Mouse (Mus musculus) MEL (cell line): ENCODE results near the gene Gm20388. TPM values are rescaled to one million over a fixed set of nuclear protein-coding genes. Genes with fewer than 3 reads are reported as not detected.

Experiments used
- DNase-seq: peaks from one replicate; pipeline ENCODE4 v3.0.0; 2011; ENCODE audit warnings: low read depth, low spot score
- H3K27ac ChIP-seq: 2 replicates; pipeline ENCODE4 v1.5.1; 2012; ENCODE audit warnings: low read depth, mild to moderate bottlenecking, control low read depth, low read length, moderate library complexity; ENCODE audit not compliant: control insufficient read depth
- H3K27me3 ChIP-seq, 2 experiments: fragments of 150-350 bp in 1 of 2; sonication (generic) in 1 of 2; 2 replicates each; pipeline ENCODE4 v1.6.1; 2012; ENCODE audit warnings: low read length in 2 of 2, mild to moderate bottlenecking in 2 of 2, improper control_type of control experiment in 1 of 2, moderate library complexity in 1 of 2; ENCODE audit not compliant: insufficient read depth in 2 of 2, control insufficient read depth in 1 of 2
- H3K36me3 ChIP-seq, 2 experiments: 2 replicates each; pipeline ENCODE4 v1.6.1; 2012 to 2014; ENCODE audit warnings: low read length in 2 of 2, improper control_type of control experiment in 1 of 2, inconsistent platforms in 1 of 2, mild to moderate bottlenecking in 1 of 2; ENCODE audit not compliant: insufficient read depth in 2 of 2, control insufficient read depth in 1 of 2
- H3K4me1 ChIP-seq, 2 experiments: fragments of 150-350 bp in 1 of 2; sonication (generic) in 1 of 2; 2 replicates each; pipeline ENCODE4 v1.6.1; 2012; ENCODE audit warnings: low read length in 2 of 2, improper control_type of control experiment in 1 of 2, mild to moderate bottlenecking in 1 of 2; ENCODE audit not compliant: insufficient read depth in 2 of 2, control insufficient read depth in 1 of 2
- H3K4me3 ChIP-seq, 2 experiments: fragments of 150-350 bp in 1 of 2; sonication (generic) in 1 of 2; 2 replicates each; pipeline ENCODE4 v1.5.1; 2012; ENCODE audit warnings: low read depth in 2 of 2, low read length in 2 of 2, mild to moderate bottlenecking in 2 of 2, moderate library complexity in 2 of 2, control low read depth in 1 of 2, improper control_type of control experiment in 1 of 2; ENCODE audit not compliant: control insufficient read depth in 1 of 2, insufficient read depth in 1 of 2
- H3K79me2 ChIP-seq: 2 replicates; pipeline ENCODE4 v1.6.1; 2012; ENCODE audit warnings: mild to moderate bottlenecking, low read length, moderate library complexity; ENCODE audit not compliant: control insufficient read depth, poor library complexity, insufficient read depth
- H3K9ac ChIP-seq: 2 replicates; pipeline ENCODE4 v1.6.1; 2012; ENCODE audit warnings: low read depth, mild to moderate bottlenecking, control low read depth, low read length, moderate library complexity; ENCODE audit not compliant: control insufficient read depth, poor library complexity, severe bottlenecking
- H3K9me3 ChIP-seq: fragments of 150-350 bp; sonication (generic); replicated peaks from 2 replicates; pipeline ENCODE4 v1.6.1; 2012; ENCODE audit warnings: mild to moderate bottlenecking, low read length, improper control_type of control experiment, moderate library complexity; ENCODE audit not compliant: insufficient read depth
- CHD2 ChIP-seq: IDR thresholded peaks from 2 replicates; pipeline ENCODE4 v1.6.1; 2011; ENCODE audit warnings: low read length, improper control_type of control experiment
- ELF1 ChIP-seq: IDR thresholded peaks from 2 replicates; pipeline ENCODE4 v1.6.1; 2014; ENCODE audit warnings: low read depth, mild to moderate bottlenecking, inconsistent platforms, low read length, improper control_type of control experiment, moderate library complexity
- GATA1 ChIP-seq: IDR thresholded peaks from 2 replicates; pipeline ENCODE4 v1.6.1; 2011; ENCODE audit warnings: low read depth, low read length, improper control_type of control experiment
- HCFC1 ChIP-seq: IDR thresholded peaks from 2 replicates; pipeline ENCODE4 v1.6.1; 2012; ENCODE audit warnings: low read depth, mild to moderate bottlenecking, inconsistent platforms, low read length, improper control_type of control experiment, moderate library complexity
- JUND ChIP-seq: IDR thresholded peaks from 2 replicates; pipeline ENCODE4 v1.6.1; 2011; ENCODE audit warnings: low read depth, mild to moderate bottlenecking, improper control_type of control experiment, low read length
- MAX ChIP-seq: IDR thresholded peaks from 2 replicates; pipeline ENCODE4 v1.6.1; 2011; ENCODE audit warnings: low read length, improper control_type of control experiment
- MXI1 ChIP-seq: IDR thresholded peaks from 2 replicates; pipeline ENCODE4 v1.6.1; 2011; ENCODE audit warnings: mild to moderate bottlenecking, low read depth, low read length, improper control_type of control experiment
- POLR2AphosphoS2 ChIP-seq: IDR thresholded peaks from 2 replicates; pipeline ENCODE4 v1.6.1; 2011; ENCODE audit warnings: low read length, improper control_type of control experiment
- POLR2AphosphoS5 ChIP-seq: IDR thresholded peaks from 2 replicates; pipeline ENCODE4 v1.6.1; 2012; ENCODE audit warnings: low read depth, borderline replicate concordance, mild to moderate bottlenecking, inconsistent platforms, low read length, moderate library complexity, mixed read lengths
- SIN3A ChIP-seq: IDR thresholded peaks from 2 replicates; pipeline ENCODE4 v1.6.1; 2012; ENCODE audit warnings: low read length, improper control_type of control experiment, inconsistent platforms
- TAL1 ChIP-seq: IDR thresholded peaks from 2 replicates; pipeline ENCODE4 v1.6.1; 2012; ENCODE audit warnings: mild to moderate bottlenecking, inconsistent platforms, low read length, moderate library complexity, mixed read lengths
- ZKSCAN1 ChIP-seq: IDR thresholded peaks from 2 replicates; pipeline ENCODE4 v1.6.1; 2012; ENCODE audit warnings: low read depth, mild to moderate bottlenecking, inconsistent platforms, low read length, improper control_type of control experiment, moderate library complexity
- ZMIZ1 ChIP-seq: IDR thresholded peaks from 2 replicates; pipeline ENCODE4 v1.6.1; 2012; ENCODE audit warnings: low read depth, mild to moderate bottlenecking, inconsistent platforms, low read length, improper control_type of control experiment, moderate library complexity
- polyA plus RNA-seq, 2 experiments: library from polyadenylated mRNA; stranded (reverse) in 1 of 2; unstranded in 1 of 2; fragments of >175 nt in 1 of 2; fragments of >200 nt in 1 of 2; gene quantifications; 2 replicates each; pipeline versions ENCODE4 v1.2.1 to v1.2.4; 2012; ENCODE audit warnings: low replicate concordance in 2 of 2, low read depth in 1 of 2; ENCODE audit not compliant: insufficient read length in 2 of 2, insufficient read depth in 1 of 2, missing spikeins in 1 of 2
- total RNA-seq: library from RNA; depleted of rRNA; stranded (reverse); fragments of 300-350 nt; gene quantifications from 2 replicates; pipeline ENCODE4 v1.2.3, GENCODE M21; 2012

The Gm20388 gene
- total and polyA plus RNA-seq, 3 experiments, result 11.1 to 17.8 TPM; not detected in 1

DNA sequence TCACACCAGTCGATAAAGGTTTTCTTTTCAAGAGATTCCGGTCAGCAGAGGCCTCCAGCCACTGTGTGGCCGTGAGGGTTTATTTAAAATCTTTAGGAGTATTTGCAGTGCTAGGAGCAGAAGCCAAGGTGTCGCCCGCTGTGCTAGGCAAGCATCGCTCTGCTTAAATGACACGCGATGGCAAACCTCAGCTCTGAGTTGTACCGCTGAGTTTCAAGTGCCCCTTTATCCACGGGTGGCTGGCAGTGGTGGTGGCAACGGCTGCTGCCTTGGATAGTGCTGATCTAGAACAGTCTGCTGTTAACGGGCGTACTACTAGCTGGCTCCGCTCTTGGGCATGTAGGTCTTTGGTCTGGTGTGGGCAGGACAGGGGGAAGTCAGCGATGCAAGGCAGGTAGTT lies 380.0 kb downstream of the Gm20388 start:
- no peak for DNase-seq
- no peak overlapping the region for H3K4me3 ChIP-seq
- no peaks in the 10 kb centered on the region for H3K9me3 ChIP-seq
- H3K36me3 ChIP-seq, result peaks cover 0 to 5% of the 10 kb centered on the region in 2 experiments; a peak in 2 of 4 replicates
- TF ChIP-seq SIN3A (no peak), POLR2AphosphoS2 (no peak), MAX (no peak), ZKSCAN1 (no peak), POLR2AphosphoS5 (no peak), CHD2 (no peak), TAL1 (no peak), MXI1 (no peak)
- TF ChIP-seq, all 39 proteins: peak for 0
- Histone ChIP-seq H3K27me3 (no peaks in the 10 kb centered on the region), H3K9ac (no peak overlapping the region), H3K79me2 (no peaks in the 10 kb centered on the region), H3K27ac (no peak overlapping the region), H3K4me1 (peaks cover 4 to 17% of the 10 kb centered on the region in 2 experiments; a peak in 3 of 4 replicates)

DNA sequence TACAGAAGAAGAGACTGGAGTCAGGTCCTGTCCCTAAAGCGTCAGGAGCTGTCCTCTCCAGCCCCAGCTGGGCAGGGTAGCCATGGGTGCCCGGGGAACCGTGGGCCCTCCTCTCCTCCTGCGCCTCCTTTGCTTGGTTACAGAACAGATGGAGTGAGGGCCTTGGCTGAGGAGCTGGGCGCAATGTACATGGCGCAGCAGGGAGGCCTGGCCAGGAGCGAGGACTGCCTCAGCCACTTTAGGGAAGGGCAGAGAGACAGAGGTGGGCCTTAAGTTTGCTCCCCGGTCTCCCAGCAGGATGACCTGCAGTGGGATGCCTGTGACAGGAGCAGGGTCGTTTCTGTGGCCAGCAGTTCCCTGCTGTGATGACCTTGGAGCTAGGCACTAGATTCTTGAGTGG lies 381.0 kb downstream of the Gm20388 start:
- no peaks in the 10 kb centered on the region for H3K9me3 ChIP-seq
- H3K79me2 ChIP-seq, result no peaks in the 10 kb centered on the region
- no peak overlapping the region for H3K27ac ChIP-seq
- H3K4me1 ChIP-seq, result peaks cover 4 to 17% of the 10 kb centered on the region in 2 experiments; a peak in 3 of 4 replicates
- TF ChIP-seq JUND, result no peak
- no peak for TF ChIP-seq POLR2AphosphoS5
- TF ChIP-seq MAX, result no peak
- no peak for TF ChIP-seq ZMIZ1
- no peak for TF ChIP-seq HCFC1
- no peak for TF ChIP-seq ELF1
- H3K27me3 ChIP-seq, result no peaks in the 10 kb centered on the region
- H3K9ac ChIP-seq, result no peak overlapping the region
- peaks cover 0 to 5% of the 10 kb centered on the region in 2 experiments; a peak in 2 of 4 replicates for H3K36me3 ChIP-seq
- DNase-seq, result no peak
- H3K4me3 ChIP-seq, result no peak overlapping the region

DNA sequence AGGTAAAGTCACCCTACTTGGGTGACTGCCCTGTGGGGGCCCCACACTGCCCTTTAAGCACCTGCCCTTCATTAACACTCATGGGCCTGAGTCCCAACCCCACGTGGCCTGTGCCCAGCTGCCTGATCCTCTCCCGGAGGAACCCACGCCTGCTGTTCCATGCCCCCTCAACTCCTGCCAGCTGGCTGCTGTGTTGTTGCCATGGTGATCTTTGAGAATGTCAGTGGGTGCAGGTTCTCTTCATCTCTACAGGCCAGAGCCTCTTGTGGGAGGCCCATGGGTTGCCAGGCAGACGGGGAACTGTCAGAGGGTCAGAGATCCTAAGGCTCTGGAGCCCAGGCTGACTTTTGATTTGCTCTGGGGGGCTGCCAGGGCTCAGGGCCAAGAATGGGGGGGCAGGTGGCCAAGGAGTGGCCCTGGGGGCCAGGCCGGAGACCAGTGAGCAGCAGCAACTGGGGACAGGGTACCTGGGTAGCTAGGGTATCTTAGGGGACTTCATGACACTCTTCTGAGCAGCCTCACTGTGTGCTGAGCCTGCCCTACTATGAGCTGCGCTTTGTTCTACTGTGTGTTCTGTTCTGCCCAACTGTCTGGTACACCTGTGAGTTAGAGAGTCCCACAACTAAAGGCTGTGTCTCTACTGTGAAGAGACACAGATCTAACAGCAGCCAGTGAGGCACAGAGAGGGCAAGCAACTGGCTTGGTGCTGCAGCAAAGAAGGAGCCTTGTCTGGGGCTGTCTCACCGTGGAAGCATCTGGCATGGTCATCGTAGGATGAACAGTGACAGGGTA lies 381.9 kb downstream of the Gm20388 start:
- H3K27ac ChIP-seq, result no peak overlapping the region
- H3K79me2 ChIP-seq, result no peaks in the 10 kb centered on the region
- no peak overlapping the region for H3K9ac ChIP-seq
- no peaks in the 10 kb centered on the region for H3K9me3 ChIP-seq
- peaks cover 4 to 17% of the 10 kb centered on the region in 2 experiments; a peak in 3 of 4 replicates for H3K4me1 ChIP-seq
- no peak for TF ChIP-seq JUND
- no peak for TF ChIP-seq GATA1
- TF ChIP-seq ZKSCAN1, result peak; percentile 92
- no peak for DNase-seq
- H3K36me3 ChIP-seq, result peaks cover 0 to 5% of the 10 kb centered on the region in 2 experiments; a peak in 2 of 4 replicates
- no peak overlapping the region for H3K4me3 ChIP-seq
- H3K27me3 ChIP-seq, result no peaks in the 10 kb centered on the region
